9 mouse cellular contexts compared by ENCODE assay signal in genomic region chr9:78395244-78395629, GRCm38 (mm10). TPM values are rescaled to one million over a fixed set of nuclear protein-coding genes. Genes with fewer than 3 reads are reported as not detected.
DNase-seq lines count a peak whose midpoint lies in the region; ATAC-seq lines count a peak whose summit lies in the region.
"Had no signal": no experiment of that assay in that cellular context is flagged by ENCODE, and none has a peak within 500 bp of the region (broad histone marks: within the 10 kb centered on the region; RNA-seq: fewer than 3 reads in every experiment).

No protein-coding gene starts in this region.

- intact Hi-C loops in left cerebral cortex, postnatal 14 days (cut with DNase I) = no loop called here

- DNase-seq in lung, postnatal 25 days (ENCODE audit: low spot score) = no peak
- DNase-seq in limb, embryonic 11.5 days (ENCODE audit: low spot score) = no peak
- DNase-seq in left cerebral cortex, postnatal 14 days (ENCODE audit: low spot score in 2 of 2) = no peak
- no peak for DNase-seq in spleen, postnatal 10 days (ENCODE audit: low spot score in 2 of 2)
- DNase-seq in cerebellum, postnatal 10 days = no peak

- 31% methylated on average over 11 of the region's 11 CpGs for WGBS in lung, embryonic 15.5 days
- WGBS in forebrain, embryonic 12.5 days = 40% methylated on average over 11 of the region's 11 CpGs
- 29% methylated on average over 11 of the region's 11 CpGs for WGBS in limb, embryonic 11.5 days
- WGBS in neural tube, embryonic 15.5 days = 39% methylated on average over 11 of the region's 11 CpGs

- H3K27me3 ChIP-seq in lung, embryonic 15.5 days = peaks cover 54% of the 10 kb centered on the region
- peaks cover 60% of the 10 kb centered on the region for H3K27me3 ChIP-seq in forebrain, embryonic 12.5 days
- H3K27me3 ChIP-seq in limb, embryonic 11.5 days (ENCODE audit: control insufficient read depth, insufficient read depth, low read length) = peaks cover 37% of the 10 kb centered on the region
- peaks cover 56% of the 10 kb centered on the region for H3K27me3 ChIP-seq in neural tube, embryonic 15.5 days (replicated peaks)

- no peaks in the 10 kb centered on the region for H3K9me3 ChIP-seq in lung, embryonic 15.5 days
- no peaks in the 10 kb centered on the region for H3K9me3 ChIP-seq in forebrain, embryonic 12.5 days
- no peaks in the 10 kb centered on the region for H3K9me3 ChIP-seq in limb, embryonic 11.5 days (ENCODE audit: control insufficient read depth, low read length)
- no peaks in the 10 kb centered on the region for H3K9me3 ChIP-seq in neural tube, embryonic 15.5 days (replicated peaks)

- ATAC-seq in lung, embryonic 15.5 days (ENCODE audit: borderline replicate concordance, extremely low read depth, low FRiP score, low TSS enrichment) = no peak
- peak; percentile 36; the same call in 1 of the 2 replicates for ATAC-seq in forebrain, embryonic 12.5 days (ENCODE audit: low FRiP score)
- no peak for ATAC-seq in limb, embryonic 11.5 days (ENCODE audit: insufficient number of reproducible peaks, low FRiP score, low TSS enrichment, low read depth)
- ATAC-seq in neural tube, embryonic 15.5 days (ENCODE audit: low FRiP score) = peak; percentile 47; the same call in 1 of the 2 replicates

- H3K36me3 ChIP-seq in lung, embryonic 15.5 days = no peaks in the 10 kb centered on the region
- no peaks in the 10 kb centered on the region for H3K36me3 ChIP-seq in forebrain, embryonic 12.5 days (replicated peaks)
- no peaks in the 10 kb centered on the region for H3K36me3 ChIP-seq in limb, embryonic 11.5 days (ENCODE audit: control insufficient read depth, insufficient read depth, low read length)
- H3K36me3 ChIP-seq in neural tube, embryonic 15.5 days = no peaks in the 10 kb centered on the region

- H3K27ac ChIP-seq in lung, embryonic 15.5 days = no peak overlapping the region
- H3K27ac ChIP-seq in forebrain, embryonic 12.5 days = no peak overlapping the region
- no peak overlapping the region for H3K27ac ChIP-seq in limb, embryonic 11.5 days (replicated peaks; ENCODE audit: low read depth, low read length)
- no peak overlapping the region for H3K27ac ChIP-seq in neural tube, embryonic 15.5 days (replicated peaks)

- H3K4me1 ChIP-seq in lung, embryonic 15.5 days = peaks cover 7% of the 10 kb centered on the region; the same call in 1 of the 2 replicates
- H3K4me1 ChIP-seq in forebrain, embryonic 12.5 days = peaks cover 5% of the 10 kb centered on the region
- no peaks in the 10 kb centered on the region for H3K4me1 ChIP-seq in limb, embryonic 11.5 days (ENCODE audit: control insufficient read depth, insufficient read depth, low read length)
- peaks cover 10% of the 10 kb centered on the region for H3K4me1 ChIP-seq in neural tube, embryonic 15.5 days

- peak overlapping the region; percentile 36 for H3K4me3 ChIP-seq in lung, embryonic 15.5 days
- peak overlapping the region; percentile 38 for H3K4me3 ChIP-seq in forebrain, embryonic 12.5 days (replicated peaks)
- peak overlapping the region; percentile 33 for H3K4me3 ChIP-seq in limb, embryonic 11.5 days (ENCODE audit: low read depth, low read length)
- peak overlapping the region; percentile 53 for H3K4me3 ChIP-seq in neural tube, embryonic 15.5 days (replicated peaks)

- no peak overlapping the region for H3K9ac ChIP-seq in lung, embryonic 15.5 days
- H3K9ac ChIP-seq in forebrain, embryonic 12.5 days = no peak overlapping the region
- no peak overlapping the region for H3K9ac ChIP-seq in limb, embryonic 11.5 days (ENCODE audit: low read length)
- H3K9ac ChIP-seq in neural tube, embryonic 15.5 days (replicated peaks) = no peak overlapping the region

- H3K4me2 ChIP-seq in lung, embryonic 15.5 days = peak overlapping the region; percentile 61
- peak overlapping the region; percentile 54 for H3K4me2 ChIP-seq in forebrain, embryonic 12.5 days
- no peak overlapping the region; the same call in 1 of the 2 replicates for H3K4me2 ChIP-seq in limb, embryonic 11.5 days (ENCODE audit: low read depth, severe bottlenecking)
- peak overlapping the region; percentile 79 for H3K4me2 ChIP-seq in neural tube, embryonic 15.5 days

RNA-seq across cellular contexts. Expression of gene Ddx43, which starts 0.3 kb away (rescaled TPM):
- 0.16 and 0.17 TPM in 2 replicates for polyA plus RNA-seq in lung, embryonic 15.5 days (2015; fragmentation: Nextera tagmentation; extraction: Ambion mirVana)
- 0.17 and 0.27 TPM in 2 replicates for polyA plus RNA-seq in forebrain, embryonic 12.5 days (2016; fragmentation: Nextera tagmentation; extraction: Ambion mirVana)
- polyA plus RNA-seq in limb, embryonic 11.5 days (2014; fragmentation: Nextera tagmentation; extraction: Ambion mirVana) = 0.17 and 0.47 TPM in 2 replicates
- polyA plus RNA-seq in neural tube, embryonic 15.5 days (2015; fragmentation: Nextera tagmentation; extraction: Ambion mirVana) = 0.29 and 0.65 TPM in 2 replicates
- total RNA-seq in left cerebral cortex, postnatal 14 days (2021) = not detected

RNA-seq across cellular contexts. Expression of gene Ooep, which starts 16.7 kb away (rescaled TPM):
- 2.9 and 3.0 TPM in 2 replicates for polyA plus RNA-seq in lung, embryonic 15.5 days (2015; fragmentation: Nextera tagmentation; extraction: Ambion mirVana)
- 5.6 and 6.3 TPM in 2 replicates for polyA plus RNA-seq in forebrain, embryonic 12.5 days (2016; fragmentation: Nextera tagmentation; extraction: Ambion mirVana)
- 1.5 and 1.6 TPM in 2 replicates for polyA plus RNA-seq in limb, embryonic 11.5 days (2014; fragmentation: Nextera tagmentation; extraction: Ambion mirVana)
- polyA plus RNA-seq in neural tube, embryonic 15.5 days (2015; fragmentation: Nextera tagmentation; extraction: Ambion mirVana) = 3.8 and 4.4 TPM in 2 replicates
- not detected for total RNA-seq in left cerebral cortex, postnatal 14 days (2021)

RNA-seq across cellular contexts. Expression of gene Dppa5a, which starts 27.3 kb away (rescaled TPM):
- not detected in 2 replicates for polyA plus RNA-seq in lung, embryonic 15.5 days (2015; fragmentation: Nextera tagmentation; extraction: Ambion mirVana)
- 0.81 and 1.8 TPM in 2 replicates for polyA plus RNA-seq in forebrain, embryonic 12.5 days (2016; fragmentation: Nextera tagmentation; extraction: Ambion mirVana)
- 0.33 TPM in 1 of 2 replicates, not detected in the other for polyA plus RNA-seq in limb, embryonic 11.5 days (2014; fragmentation: Nextera tagmentation; extraction: Ambion mirVana)
- polyA plus RNA-seq in neural tube, embryonic 15.5 days (2015; fragmentation: Nextera tagmentation; extraction: Ambion mirVana) = 3.6 and 4.4 TPM in 2 replicates
- total RNA-seq in left cerebral cortex, postnatal 14 days (2021) = not detected

RNA-seq across cellular contexts. Expression of gene Gsta2, which starts 39.6 kb away (rescaled TPM):
- polyA plus RNA-seq in lung, embryonic 15.5 days (2015; fragmentation: Nextera tagmentation; extraction: Ambion mirVana) = 0.79 and 1.1 TPM in 2 replicates
- polyA plus RNA-seq in forebrain, embryonic 12.5 days (2016; fragmentation: Nextera tagmentation; extraction: Ambion mirVana) = not detected in 2 replicates
- not detected in 2 replicates for polyA plus RNA-seq in limb, embryonic 11.5 days (2014; fragmentation: Nextera tagmentation; extraction: Ambion mirVana)
- 0.82 TPM in 1 of 2 replicates, not detected in the other for polyA plus RNA-seq in neural tube, embryonic 15.5 days (2015; fragmentation: Nextera tagmentation; extraction: Ambion mirVana)
- not detected for total RNA-seq in left cerebral cortex, postnatal 14 days (2021)
- polyA plus RNA-seq: frontal cortex, adult 2 months had no signal

RNA-seq across cellular contexts. Expression of gene Cgas, which starts 47.8 kb away (rescaled TPM):
- 2.6 and 3.0 TPM in 2 replicates for polyA plus RNA-seq in lung, embryonic 15.5 days (2015; fragmentation: Nextera tagmentation; extraction: Ambion mirVana)
- polyA plus RNA-seq in forebrain, embryonic 12.5 days (2016; fragmentation: Nextera tagmentation; extraction: Ambion mirVana) = 0.46 and 0.69 TPM in 2 replicates
- 0.92 and 1.3 TPM in 2 replicates for polyA plus RNA-seq in limb, embryonic 11.5 days (2014; fragmentation: Nextera tagmentation; extraction: Ambion mirVana)
- 0.86 and 1.4 TPM in 2 replicates for polyA plus RNA-seq in neural tube, embryonic 15.5 days (2015; fragmentation: Nextera tagmentation; extraction: Ambion mirVana)
- total RNA-seq in left cerebral cortex, postnatal 14 days (2021) = under 1 TPM; 0.53 to 0.77 TPM

Comparison
In these comparisons a context has a peak if more than half of its experiments do, and no peak if none do; other contexts are left out.
1. ATAC-seq: peak in forebrain, embryonic 12.5 days (single experiment) and neural tube, embryonic 15.5 days (single experiment); none in lung, embryonic 15.5 days (single experiment) and limb, embryonic 11.5 days (single experiment).
2. Peak in every context shown above with its lines, with median percentiles within 50 percentile points of each other: H3K4me3 ChIP-seq.